Mouse (Mus musculus) ES-Bruce4 (cell line): ENCODE measurements around the gene Cul3. TPM values are rescaled to one million over a fixed set of nuclear protein-coding genes. Genes with fewer than 3 reads are reported as not detected.
A peak's percentile ranks its signal among the peaks of the same experiment; 100 is the strongest.

ENCODE experiments used
- H3K27ac ChIP-seq: 2 replicates; pipeline ENCODE4 v1.5.1; 2012; ENCODE audit warnings: low read length, inconsistent platforms; ENCODE audit not compliant: insufficient read depth
- H3K27me3 ChIP-seq: 2 replicates; pipeline ENCODE4 v1.6.1; 2012; ENCODE audit warnings: mild to moderate bottlenecking, low read length, inconsistent platforms; ENCODE audit not compliant: control insufficient read depth, poor library complexity, insufficient read depth, severe bottlenecking
- H3K36me3 ChIP-seq: 2 replicates; pipeline ENCODE4 v1.6.1; 2012; ENCODE audit warnings: inconsistent platforms, mild to moderate bottlenecking, low read length, moderate library complexity; ENCODE audit not compliant: control insufficient read depth, poor library complexity, insufficient read depth, severe bottlenecking
- H3K4me1 ChIP-seq: one replicate; pipeline ENCODE4 v1.8.1; 2011; ENCODE audit warnings: low read length; ENCODE audit not compliant: control insufficient read depth, insufficient read depth
- H3K4me3 ChIP-seq: 2 replicates; pipeline ENCODE4 v1.5.1; 2011; ENCODE audit warnings: low read depth, mild to moderate bottlenecking, low read length
- H3K9ac ChIP-seq: 2 replicates; pipeline ENCODE4 v1.6.1; 2012; ENCODE audit warnings: low read depth, mild to moderate bottlenecking, inconsistent platforms; ENCODE audit not compliant: poor library complexity, severe bottlenecking
- H3K9me3 ChIP-seq: replicated peaks from 2 replicates; pipeline ENCODE4 v1.6.1; 2012; ENCODE audit warnings: mild to moderate bottlenecking, low read length, inconsistent platforms; ENCODE audit not compliant: control insufficient read depth, poor library complexity, insufficient read depth, severe bottlenecking
- CTCF ChIP-seq: IDR thresholded peaks from one replicate; pipeline ENCODE4 v1.8.1; 2011; ENCODE audit warnings: low read depth, low read length
- EP300 ChIP-seq: IDR thresholded peaks from 2 replicates; pipeline ENCODE4 v1.6.1; 2011; ENCODE audit warnings: low read depth, low read length; ENCODE audit not compliant: insufficient read depth
- POLR2A ChIP-seq: IDR thresholded peaks from one replicate; pipeline ENCODE4 v1.8.1; 2011; ENCODE audit warnings: low read length; ENCODE audit not compliant: insufficient read depth
- polyA plus RNA-seq: library from polyadenylated mRNA; stranded (reverse); fragments of >200 nt; gene quantifications from 2 replicates; pipeline ENCODE4 v1.2.4, GENCODE M21; 2011; ENCODE audit warnings: low read depth; ENCODE audit not compliant: missing spikeins, insufficient read depth, insufficient read length

The Cul3 gene
- polyA plus RNA-seq = 181 and 196 TPM in 2 replicates

DNA sequence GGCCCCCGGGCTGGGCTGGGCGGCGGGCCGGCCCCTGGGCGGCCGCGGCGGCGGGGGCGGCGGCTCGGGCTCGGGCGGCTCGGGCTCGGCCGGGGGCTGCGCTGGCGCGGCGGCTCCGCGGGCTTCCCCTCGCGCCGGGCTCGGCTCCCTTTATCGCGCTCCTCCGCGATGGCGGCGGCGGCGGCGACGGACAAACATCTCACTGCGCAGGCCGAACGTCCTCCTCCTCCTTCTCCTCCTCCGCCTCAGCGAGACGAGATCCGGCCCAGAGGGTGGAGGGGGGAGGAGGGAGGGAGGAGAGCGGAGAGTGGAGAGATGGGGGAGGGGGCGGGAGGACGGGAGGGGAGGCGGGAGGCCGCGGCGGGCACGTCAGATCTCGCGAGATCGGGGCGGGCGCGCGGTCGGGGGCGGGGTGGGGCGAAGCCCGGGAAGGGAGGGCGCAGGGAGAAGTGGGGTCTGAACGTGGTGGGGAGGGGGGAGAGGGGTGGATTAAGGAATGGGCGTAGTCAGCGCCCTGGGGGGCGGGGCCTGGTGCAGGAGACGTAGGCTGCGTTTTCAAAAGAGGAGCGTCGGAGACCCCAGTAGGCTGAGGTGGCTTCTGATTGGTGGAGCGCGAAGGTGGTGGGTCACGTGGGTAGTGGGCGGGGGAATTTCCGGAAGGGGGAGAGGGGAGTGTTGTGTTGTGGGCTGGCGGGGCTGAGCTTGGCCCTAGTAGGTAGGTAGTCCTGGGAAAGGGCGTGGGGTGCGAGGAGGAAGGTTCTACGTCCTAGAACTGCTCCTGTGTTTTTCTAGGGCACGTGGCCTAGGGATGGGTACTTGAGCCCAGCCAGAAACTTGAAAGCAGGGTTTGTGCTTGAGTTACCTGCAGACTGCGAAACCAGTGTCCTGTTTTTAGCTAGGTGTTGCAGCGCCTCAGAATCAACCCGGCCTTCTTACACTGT, at the start of gene Cul3:
Gene Cul3, minus strand, starts transcription at position 45 of the 941 bp plus-strand sequence.
- Histone ChIP-seq H3K27ac (peak within 1 kb of the TSS; percentile 85), H3K27me3 (no peaks in the 10 kb centered on the region), H3K9ac (peak within 1 kb of the TSS; percentile 100), H3K9me3 (no peaks in the 10 kb centered on the region), H3K36me3 (no peaks in the 10 kb centered on the region; the same call in 1 of the 2 replicates), H3K4me3 (peak within 1 kb of the TSS; percentile 96), H3K4me1 (no peaks in the 10 kb centered on the region)
- TF ChIP-seq CTCF (no peak), POLR2A (peak; percentile 96), EP300 (peak; percentile 61; the same call in 1 of the 2 replicates)

DNA sequence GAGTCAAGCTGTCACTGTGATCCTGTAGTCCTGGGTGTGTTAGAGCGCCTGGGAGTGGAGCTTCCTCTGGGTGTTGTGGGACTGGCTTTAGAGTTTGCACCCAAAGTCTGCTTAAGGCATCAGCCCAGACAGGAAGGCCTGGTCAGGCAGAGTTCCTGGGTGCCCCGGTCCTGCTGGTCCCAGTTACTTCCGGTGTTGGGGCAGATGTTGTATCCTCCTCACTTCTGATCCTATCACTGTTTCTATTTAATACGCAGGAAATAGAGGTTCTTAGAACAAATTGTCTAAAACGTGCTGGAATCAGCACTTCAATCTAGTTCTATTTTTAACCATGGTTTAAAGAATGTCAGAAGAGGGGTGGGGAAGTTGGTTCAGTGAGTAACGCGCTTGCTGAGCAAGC, 49.2 kb upstream of the Cul3 start:
- Histone ChIP-seq H3K27me3 (no peaks in the 10 kb centered on the region), H3K9ac (no peak overlapping the region), H3K9me3 (no peaks in the 10 kb centered on the region), H3K4me3 (no peak overlapping the region), H3K27ac (no peak overlapping the region), H3K4me1 (no peaks in the 10 kb centered on the region), H3K36me3 (no peaks in the 10 kb centered on the region)
- TF ChIP-seq POLR2A (no peak), EP300 (no peak), CTCF (no peak)

DNA sequence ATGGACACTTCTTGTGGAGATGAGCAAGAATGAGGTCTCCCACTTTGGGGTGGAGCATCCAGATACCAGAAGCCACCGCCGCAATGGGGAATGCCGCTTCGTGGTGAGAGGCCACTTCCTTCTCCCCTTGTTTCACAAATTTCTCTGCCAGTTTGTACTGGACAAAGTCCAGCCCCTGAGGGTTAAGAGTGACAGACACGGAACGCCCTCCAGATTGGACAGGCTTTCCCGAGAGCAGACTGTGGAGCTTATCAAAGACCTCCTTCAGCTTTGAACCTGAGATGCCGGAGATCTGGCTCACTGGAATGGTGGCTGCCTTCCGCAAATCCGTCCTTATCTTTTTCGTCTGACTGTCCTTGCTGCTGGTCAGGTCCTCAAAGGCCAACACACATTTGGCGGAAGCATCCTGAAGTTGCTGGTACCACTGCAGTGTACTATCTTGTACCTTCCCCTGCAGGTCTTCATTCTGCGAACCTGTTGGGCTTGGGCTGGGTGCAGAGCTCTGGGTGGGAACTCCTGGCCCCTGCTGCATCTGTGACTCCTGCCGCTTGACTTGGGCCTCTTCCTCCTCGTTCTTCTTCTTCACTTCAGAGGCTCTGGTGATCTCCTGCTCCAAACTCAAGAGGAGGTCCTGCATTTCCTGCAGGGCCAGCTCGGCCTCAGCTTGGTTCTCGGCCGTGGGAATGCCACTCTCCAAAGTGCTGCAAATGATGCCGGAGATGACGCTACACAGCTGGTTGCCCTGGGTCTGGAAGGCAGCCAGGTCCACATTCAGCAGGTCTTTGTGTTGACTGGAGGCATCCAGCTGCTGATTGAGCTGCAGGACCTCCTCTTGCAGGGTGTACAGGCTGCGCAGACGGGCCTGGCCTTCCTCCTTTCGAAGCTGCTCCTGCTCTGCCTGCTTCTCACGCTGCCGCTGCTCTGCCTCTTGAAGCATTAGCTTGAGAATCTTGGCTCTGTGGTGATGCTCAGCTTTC, 43.6 kb upstream of the Cul3 start:
- Histone ChIP-seq H3K4me3 (no peak overlapping the region; the same call in 1 of the 2 replicates), H3K27me3 (no peaks in the 10 kb centered on the region), H3K9ac (no peak overlapping the region), H3K4me1 (no peaks in the 10 kb centered on the region), H3K27ac (no peak overlapping the region), H3K9me3 (no peaks in the 10 kb centered on the region), H3K36me3 (no peaks in the 10 kb centered on the region)
- TF ChIP-seq EP300 = no peak
- TF ChIP-seq POLR2A = no peak
- TF ChIP-seq CTCF = no peak

DNA sequence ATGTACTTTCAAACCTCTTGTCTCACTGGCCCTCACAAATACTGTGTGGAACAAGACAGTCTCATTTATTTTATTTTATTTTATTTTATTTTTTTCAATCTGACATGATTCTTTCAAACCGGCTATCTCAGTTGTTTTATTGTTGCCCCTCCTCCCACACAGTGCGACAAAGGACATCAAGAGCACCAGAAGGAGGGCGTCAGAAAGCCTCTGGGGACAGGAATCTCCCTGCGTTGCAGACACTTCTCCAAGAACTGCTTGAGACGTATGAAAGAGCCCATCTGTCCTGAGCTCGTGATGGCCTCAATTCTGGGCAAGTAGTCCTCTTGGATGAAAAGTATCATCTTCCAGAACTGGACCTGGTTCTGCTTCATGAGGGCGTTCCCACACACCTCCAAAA, 42.6 kb upstream of the Cul3 start:
- Histone ChIP-seq H3K9me3 (no peaks in the 10 kb centered on the region), H3K4me1 (no peaks in the 10 kb centered on the region)

DNA sequence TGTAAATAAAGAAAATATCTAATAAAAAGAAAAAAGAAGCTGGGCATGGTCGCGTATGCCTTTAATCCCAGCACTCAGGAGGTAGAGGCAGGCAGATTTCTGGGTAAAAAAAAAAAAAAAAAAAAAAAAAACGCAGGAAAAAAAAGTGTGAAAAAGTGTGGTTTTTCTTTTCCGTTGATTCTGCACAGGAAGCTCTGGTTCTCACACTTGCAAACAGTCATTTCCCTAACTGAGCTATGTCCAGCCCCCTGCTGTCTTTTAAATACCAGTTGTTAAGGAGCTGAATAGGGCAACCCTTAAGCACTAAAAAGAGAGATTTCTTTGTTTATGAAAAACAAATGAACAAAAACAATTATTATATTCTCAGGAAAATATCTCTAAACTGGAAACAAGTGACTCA, 41.0 kb upstream of the Cul3 start:
- no peak for TF ChIP-seq POLR2A
- no peak for TF ChIP-seq EP300
- Histone ChIP-seq H3K4me1 (no peaks in the 10 kb centered on the region), H3K36me3 (no peaks in the 10 kb centered on the region), H3K27ac (no peak overlapping the region), H3K9me3 (no peaks in the 10 kb centered on the region), H3K9ac (no peak overlapping the region), H3K4me3 (no peak overlapping the region), H3K27me3 (no peaks in the 10 kb centered on the region)

More for the DNA sequence above, 42.6 kb upstream of the Cul3 start:
- Histone ChIP-seq H3K36me3 (no peaks in the 10 kb centered on the region), H3K9ac (no peak overlapping the region), H3K27ac (no peak overlapping the region), H3K4me3 (no peak overlapping the region), H3K27me3 (no peaks in the 10 kb centered on the region)
- TF ChIP-seq CTCF = no peak
- no peak for TF ChIP-seq EP300
- no peak for TF ChIP-seq POLR2A
